Mouse (Mus musculus) brain, embryonic 14.5 days (tissue): ENCODE measurements around the gene Nrp2.

Source experiments
- CTCF ChIP-seq: fragments of 200-500 bp; IDR thresholded peaks from 2 replicates; pipeline ENCODE4 v1.5.1; 2012; ENCODE audit warnings: inconsistent platforms, mild to moderate bottlenecking, moderate library complexity, borderline replicate concordance; ENCODE audit not compliant: insufficient read depth, insufficient read length; ENCODE audit errors: extremely low read depth
- POLR2A ChIP-seq: fragments of 200-500 bp; IDR thresholded peaks from 2 replicates; pipeline ENCODE4 v1.6.1; 2012; ENCODE audit warnings: mild to moderate bottlenecking, inconsistent platforms, borderline replicate concordance; ENCODE audit not compliant: poor library complexity, insufficient read depth, insufficient read length, severe bottlenecking; ENCODE audit errors: extremely low read depth

DNA sequence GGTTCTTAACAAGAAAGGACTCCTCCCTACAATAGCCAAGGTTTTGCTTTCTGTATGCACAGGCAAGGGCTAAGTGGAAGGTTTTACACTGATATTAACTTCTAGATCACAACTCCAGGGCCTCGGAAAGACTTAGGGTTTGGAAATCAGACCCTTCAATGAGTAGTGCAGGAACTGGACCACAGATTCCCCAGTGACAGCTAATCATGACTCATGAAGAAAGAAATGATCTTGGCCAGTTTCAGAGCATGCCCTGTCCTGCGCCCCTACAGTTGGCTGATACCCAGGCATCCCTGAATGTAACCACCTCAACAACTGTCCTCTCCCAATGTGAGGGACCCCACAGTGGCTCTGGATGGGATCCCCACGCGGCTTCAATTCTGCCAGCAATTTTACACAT is 60.7 kb downstream of the Nrp2 start:
- no peak for TF ChIP-seq CTCF
- TF ChIP-seq POLR2A, result no peak
